Mouse (Mus musculus) limb, embryonic 13.5 days (tissue): ENCODE data around the gene Stpg4. TPM values are rescaled to one million over a fixed set of nuclear protein-coding genes. Genes with fewer than 3 reads are reported as not detected.

ENCODE experiments used
- ATAC-seq: fragments of 200-750 bp; cut with Nextera tagmentation; 2 replicates; pipeline ENCODE4 v1.8.0; 2017; ENCODE audit warnings: low read depth, moderate number of reproducible peaks, moderate TSS enrichment; ENCODE audit not compliant: low FRiP score
- H3K27ac ChIP-seq: fragments of 300-500 bp; sonication (generic); 2 replicates; pipeline ENCODE4 v1.5.1; 2015; ENCODE audit warnings: inconsistent platforms, mild to moderate bottlenecking, moderate library complexity
- H3K27me3 ChIP-seq: fragments of 300-500 bp; sonication (generic); 2 replicates; pipeline ENCODE4 v1.6.1; 2015; ENCODE audit warnings: mild to moderate bottlenecking, inconsistent platforms
- H3K36me3 ChIP-seq: fragments of 300-500 bp; sonication (generic); 2 replicates; pipeline ENCODE4 v1.6.1; 2015; ENCODE audit warnings: inconsistent platforms, mild to moderate bottlenecking, moderate library complexity
- H3K4me1 ChIP-seq: fragments of 300-500 bp; sonication (generic); 2 replicates; pipeline ENCODE4 v1.6.1; 2015; ENCODE audit warnings: inconsistent platforms
- H3K4me2 ChIP-seq: fragments of 300-500 bp; sonication (generic); replicated peaks from 2 replicates; pipeline ENCODE4 v1.6.1; 2015; ENCODE audit warnings: inconsistent platforms, mild to moderate bottlenecking, moderate library complexity
- H3K4me3 ChIP-seq: fragments of 300-500 bp; sonication (generic); 2 replicates; pipeline ENCODE4 v1.5.1; 2015; ENCODE audit warnings: moderate library complexity, mild to moderate bottlenecking, inconsistent platforms
- H3K9ac ChIP-seq: fragments of 300-500 bp; sonication (generic); 2 replicates; pipeline ENCODE4 v1.6.1; 2015; ENCODE audit warnings: mild to moderate bottlenecking, inconsistent platforms
- H3K9me3 ChIP-seq: fragments of 300-500 bp; sonication (generic); 2 replicates; pipeline ENCODE4 v1.6.1; 2016; ENCODE audit warnings: inconsistent platforms
- WGBS: fragments of 180-500 bp; shearing (Covaris S2); methylation state at CpG from one replicate; pipeline ENCODE4 v1.1.7; 2015; 5-methylcytosine and 5-hydroxymethylcytosine counted together
- polyA plus RNA-seq: library from polyadenylated mRNA; unstranded; fragments of >200 nt; fragmentation: Nextera tagmentation; extraction: Ambion mirVana; gene quantifications from 2 replicates; pipeline ENCODE4 v1.2.1, GENCODE M21; 2015

Stpg4 gene
- polyA plus RNA-seq, 1 experiment from 2014 or later, result not detected

GRCm38 (mm10) chr17:87343060-87343703 lies 84.4 kb downstream of the Stpg4 start:
- H3K36me3 ChIP-seq, result no peaks in the 10 kb centered on the region
- no peak for ATAC-seq
- H3K4me2 ChIP-seq, result no peak overlapping the region
- H3K27ac ChIP-seq, result no peak overlapping the region
- no peak overlapping the region for H3K4me3 ChIP-seq
- H3K27me3 ChIP-seq, result peaks cover 19% of the 10 kb centered on the region; the same call in 1 of the 2 replicates
- 67% methylated on average over 8 of the region's 8 CpGs for WGBS
- H3K9ac ChIP-seq, result no peak overlapping the region
- no peaks in the 10 kb centered on the region for H3K9me3 ChIP-seq
- peaks cover 8% of the 10 kb centered on the region; the same call in 1 of the 2 replicates for H3K4me1 ChIP-seq

Other genes with a start within 250 kb of the Stpg4 start
- 85.3 TPM in 2 replicates for gene Mcfd2, start 161.8 kb downstream of the Stpg4 start, polyA plus RNA-seq
- 4.1 and 4.3 TPM in 2 replicates for gene Ttc7, start 144.9 kb downstream of the Stpg4 start, polyA plus RNA-seq
- gene Calm2, start 19.2 kb upstream of the Stpg4 start, polyA plus RNA-seq, result 943 and 968 TPM in 2 replicates
- 54.6 and 61.8 TPM in 2 replicates for gene Epcam, start 208.2 kb upstream of the Stpg4 start, polyA plus RNA-seq
- gene Msh2, start 244.6 kb upstream of the Stpg4 start, polyA plus RNA-seq, result 84.6 and 85.5 TPM in 2 replicates